In genomic region chr13:113211345-113211744, GRCm38 (mm10) we compare ENCODE assay signal across 23 mouse cellular contexts. TPM values are rescaled to one million over a fixed set of nuclear protein-coding genes. Genes with fewer than 3 reads are reported as not detected.
DNase-seq lines count a peak whose midpoint lies in the region; ATAC-seq lines count a peak whose summit lies in the region.
"Had no signal": no experiment of that assay in that cellular context is flagged by ENCODE, and none has a peak within 500 bp of the region (broad histone marks: within the 10 kb centered on the region; RNA-seq: fewer than 3 reads in every experiment).

No protein-coding gene starts in this region.

- no peak overlapping the region for H3K4me3 ChIP-seq in embryonic facial prominence, embryonic 13.5 days
- H3K4me3 ChIP-seq in embryonic facial prominence, embryonic 10.5 days, result no peak overlapping the region
- H3K4me3 ChIP-seq in liver, embryonic 11.5 days (ENCODE audit: low read depth, low read length), result no peak overlapping the region
- H3K4me3 ChIP-seq in liver, embryonic 12.5 days, result no peak overlapping the region
- no peak overlapping the region for H3K4me3 ChIP-seq in forebrain, embryonic 14.5 days (ENCODE audit: low read depth, low read length)
- no peak overlapping the region for H3K4me3 ChIP-seq in intestine, embryonic 15.5 days (replicated peaks)
- H3K4me3 ChIP-seq: forebrain, embryonic 15.5 days; liver, embryonic 13.5 days; midbrain, embryonic 10.5 days; myocyte had no signal

- H3K27me3 ChIP-seq in embryonic facial prominence, embryonic 13.5 days, result peaks cover 31% of the 10 kb centered on the region
- H3K27me3 ChIP-seq in embryonic facial prominence, embryonic 10.5 days (replicated peaks; ENCODE audit: low read depth, poor library complexity, severe bottlenecking), result peaks cover 19% of the 10 kb centered on the region
- peaks cover 10% of the 10 kb centered on the region for H3K27me3 ChIP-seq in liver, embryonic 11.5 days (replicated peaks; ENCODE audit: control insufficient read depth, insufficient read depth, low read length)
- H3K27me3 ChIP-seq in liver, embryonic 12.5 days (replicated peaks), result peaks cover 13% of the 10 kb centered on the region
- H3K27me3 ChIP-seq in forebrain, embryonic 14.5 days (replicated peaks; ENCODE audit: control insufficient read depth, insufficient read depth, low read length), result no peaks in the 10 kb centered on the region
- no peaks in the 10 kb centered on the region for H3K27me3 ChIP-seq in intestine, embryonic 15.5 days (replicated peaks)
- H3K27me3 ChIP-seq: forebrain, embryonic 15.5 days had no signal

- H3K9ac ChIP-seq in embryonic facial prominence, embryonic 13.5 days, result no peak overlapping the region
- no peak overlapping the region for H3K9ac ChIP-seq in liver, embryonic 11.5 days (ENCODE audit: low read depth, low read length)
- H3K9ac ChIP-seq in liver, embryonic 12.5 days, result no peak overlapping the region
- H3K9ac ChIP-seq in forebrain, embryonic 14.5 days (ENCODE audit: low read length), result no peak overlapping the region
- H3K9ac ChIP-seq in intestine, embryonic 15.5 days, result no peak overlapping the region
- H3K9ac ChIP-seq: forebrain, embryonic 15.5 days; liver, embryonic 13.5 days had no signal

- WGBS in embryonic facial prominence, embryonic 13.5 days, result 45% methylated on average over 15 of the region's 15 CpGs
- WGBS in embryonic facial prominence, embryonic 10.5 days, result 66% methylated on average over 15 of the region's 15 CpGs
- 45% methylated on average over 15 of the region's 15 CpGs for WGBS in liver, embryonic 11.5 days
- WGBS in liver, embryonic 12.5 days (ENCODE audit: insufficient replicate concordance), result 26% methylated on average over 15 of the region's 15 CpGs
- 61% methylated on average over 15 of the region's 15 CpGs for WGBS in forebrain, embryonic 14.5 days
- WGBS in intestine, embryonic 15.5 days, result 64% methylated on average over 15 of the region's 15 CpGs

- no peaks in the 10 kb centered on the region for H3K9me3 ChIP-seq in embryonic facial prominence, embryonic 13.5 days
- H3K9me3 ChIP-seq in embryonic facial prominence, embryonic 10.5 days, result no peaks in the 10 kb centered on the region
- H3K9me3 ChIP-seq in liver, embryonic 11.5 days (ENCODE audit: control insufficient read depth, low read length), result no peaks in the 10 kb centered on the region
- no peaks in the 10 kb centered on the region for H3K9me3 ChIP-seq in liver, embryonic 12.5 days (replicated peaks)
- no peaks in the 10 kb centered on the region for H3K9me3 ChIP-seq in forebrain, embryonic 14.5 days (replicated peaks; ENCODE audit: control insufficient read depth, low read length)
- no peaks in the 10 kb centered on the region for H3K9me3 ChIP-seq in intestine, embryonic 15.5 days
- H3K9me3 ChIP-seq: forebrain, embryonic 15.5 days; liver, embryonic 13.5 days; midbrain, embryonic 10.5 days had no signal

- H3K36me3 ChIP-seq in embryonic facial prominence, embryonic 13.5 days, result no peaks in the 10 kb centered on the region
- no peaks in the 10 kb centered on the region for H3K36me3 ChIP-seq in embryonic facial prominence, embryonic 10.5 days (replicated peaks)
- H3K36me3 ChIP-seq in liver, embryonic 11.5 days (ENCODE audit: control insufficient read depth, insufficient read depth, low read length), result no peaks in the 10 kb centered on the region
- H3K36me3 ChIP-seq in liver, embryonic 12.5 days, result no peaks in the 10 kb centered on the region
- H3K36me3 ChIP-seq in forebrain, embryonic 14.5 days (ENCODE audit: control insufficient read depth, insufficient read depth, low read length), result no peaks in the 10 kb centered on the region
- H3K36me3 ChIP-seq in intestine, embryonic 15.5 days, result no peaks in the 10 kb centered on the region
- H3K36me3 ChIP-seq: forebrain, embryonic 15.5 days; liver, embryonic 13.5 days; midbrain, embryonic 10.5 days had no signal

- H3K4me1 ChIP-seq in embryonic facial prominence, embryonic 13.5 days, result peaks cover 5% of the 10 kb centered on the region
- peaks cover 9% of the 10 kb centered on the region for H3K4me1 ChIP-seq in embryonic facial prominence, embryonic 10.5 days
- peaks cover 2% of the 10 kb centered on the region; the same call in 1 of the 2 replicates for H3K4me1 ChIP-seq in liver, embryonic 11.5 days (replicated peaks; ENCODE audit: control insufficient read depth, insufficient read depth, low read length)
- peaks cover 21% of the 10 kb centered on the region; the same call in 1 of the 2 replicates for H3K4me1 ChIP-seq in liver, embryonic 12.5 days
- H3K4me1 ChIP-seq in forebrain, embryonic 14.5 days (ENCODE audit: control insufficient read depth, insufficient read depth, low read length), result no peaks in the 10 kb centered on the region
- H3K4me1 ChIP-seq in intestine, embryonic 15.5 days (replicated peaks), result peaks cover 6% of the 10 kb centered on the region; the same call in 1 of the 2 replicates
- H3K4me1 ChIP-seq: forebrain, embryonic 15.5 days had no signal

- peak overlapping the region; percentile 14; the same call in 1 of the 2 replicates for H3K4me2 ChIP-seq in embryonic facial prominence, embryonic 13.5 days
- H3K4me2 ChIP-seq in liver, embryonic 11.5 days, result peak overlapping the region; percentile 22
- no peak overlapping the region for H3K4me2 ChIP-seq in liver, embryonic 12.5 days
- no peak overlapping the region for H3K4me2 ChIP-seq in forebrain, embryonic 14.5 days (ENCODE audit: low read length)
- no peak overlapping the region for H3K4me2 ChIP-seq in intestine, embryonic 15.5 days (replicated peaks)
- H3K4me2 ChIP-seq: forebrain, embryonic 15.5 days; liver, embryonic 13.5 days had no signal

- no peak for ATAC-seq in embryonic facial prominence, embryonic 13.5 days (ENCODE audit: insufficient number of reproducible peaks, insufficient read depth, low FRiP score, low TSS enrichment, low read depth)
- ATAC-seq in liver, embryonic 11.5 days (replicated peaks; ENCODE audit: low FRiP score), result no peak
- no peak for ATAC-seq in liver, embryonic 12.5 days
- ATAC-seq in activated CD4-positive, CD25-positive, alpha-beta regulatory T cell, adult 4 months, result peak; percentile 69
- peak; percentile 42 for ATAC-seq in megakaryocyte progenitor cell, adult 5-6 weeks (replicated peaks; ENCODE audit: poor library complexity)
- no peak for ATAC-seq in forebrain, embryonic 14.5 days
- ATAC-seq in intestine, embryonic 15.5 days, result no peak
- ATAC-seq: forebrain, embryonic 15.5 days; intestine, embryonic 16.5 days had no signal

- H3K27ac ChIP-seq in embryonic facial prominence, embryonic 13.5 days, result no peak overlapping the region
- no peak overlapping the region for H3K27ac ChIP-seq in embryonic facial prominence, embryonic 10.5 days (replicated peaks)
- no peak overlapping the region for H3K27ac ChIP-seq in liver, embryonic 11.5 days (ENCODE audit: low read depth, low read length)
- H3K27ac ChIP-seq in liver, embryonic 12.5 days, result no peak overlapping the region
- H3K27ac ChIP-seq in forebrain, embryonic 14.5 days (ENCODE audit: low read depth, low read length), result no peak overlapping the region
- no peak overlapping the region for H3K27ac ChIP-seq in intestine, embryonic 15.5 days
- H3K27ac ChIP-seq: forebrain, embryonic 15.5 days; liver, embryonic 13.5 days; midbrain, embryonic 10.5 days had no signal

- DNase-seq in embryonic facial prominence, embryonic 10.5 days (ENCODE audit: low spot score), result no peak
- DNase-seq in liver, embryonic 11.5 days (ENCODE audit: low spot score), result no peak
- no peak for DNase-seq in forebrain, embryonic 14.5 days (ENCODE audit: low spot score)
- DNase-seq: adrenal gland, adult 2 months; cerebellum, adult 11-12 months; heart, postnatal 36 days; kidney, postnatal 14 days; layer of hippocampus, adult 9-11 months; liver, embryonic 13.5 days; lung, postnatal 14 days; right cerebral cortex, adult 18-20 months had no signal

RNA-seq across cellular contexts. Expression of gene Esm1, which starts 1.9 kb away (rescaled TPM):
- 2.6 and 3.7 TPM in 2 replicates for polyA plus RNA-seq in embryonic facial prominence, embryonic 13.5 days (2015; fragmentation: Nextera tagmentation; extraction: Ambion mirVana)
- polyA plus RNA-seq in embryonic facial prominence, embryonic 10.5 days (2016; fragmentation: Nextera tagmentation; extraction: Ambion mirVana), result 2.5 and 2.6 TPM in 2 replicates
- polyA plus RNA-seq in liver, embryonic 11.5 days (2014; fragmentation: Nextera tagmentation; extraction: Ambion mirVana), result 3.3 and 3.7 TPM in 2 replicates
- 1.6 and 1.8 TPM in 2 replicates for polyA plus RNA-seq in liver, embryonic 12.5 days (2016; fragmentation: Nextera tagmentation; extraction: Ambion mirVana)
- polyA plus RNA-seq in activated CD4-positive, CD25-positive, alpha-beta regulatory T cell, adult 4 months (2017; shearing (Covaris generic)), result not detected
- total RNA-seq in megakaryocyte progenitor cell, adult 5-6 weeks (2015), result 0.27 TPM in 1 of 2 replicates, not detected in the other
- not detected in 2 replicates for total RNA-seq in megakaryocyte progenitor cell, adult 5-6 weeks (2017)
- 0.96 and 1.0 TPM in 2 replicates for polyA plus RNA-seq in forebrain, embryonic 14.5 days (2014; fragmentation: Nextera tagmentation; extraction: Ambion mirVana)
- 4.2 and 4.5 TPM in 2 replicates for polyA plus RNA-seq in intestine, embryonic 15.5 days (2015; fragmentation: Nextera tagmentation; extraction: Ambion mirVana)
- polyA plus RNA-seq: myocyte had no signal

RNA-seq across cellular contexts. Expression of gene Gzmk, which starts 14.4 kb away (rescaled TPM):
- not detected in 2 replicates for polyA plus RNA-seq in embryonic facial prominence, embryonic 13.5 days (2015; fragmentation: Nextera tagmentation; extraction: Ambion mirVana)
- not detected in 2 replicates for polyA plus RNA-seq in embryonic facial prominence, embryonic 10.5 days (2016; fragmentation: Nextera tagmentation; extraction: Ambion mirVana)
- not detected in 2 replicates for polyA plus RNA-seq in liver, embryonic 11.5 days (2014; fragmentation: Nextera tagmentation; extraction: Ambion mirVana)
- polyA plus RNA-seq in liver, embryonic 12.5 days (2016; fragmentation: Nextera tagmentation; extraction: Ambion mirVana), result not detected in 2 replicates
- polyA plus RNA-seq in activated CD4-positive, CD25-positive, alpha-beta regulatory T cell, adult 4 months (2017; shearing (Covaris generic)), result 1 to 10 TPM; 1.2 TPM
- not detected in 2 replicates for total RNA-seq in megakaryocyte progenitor cell, adult 5-6 weeks (2015)
- total RNA-seq in megakaryocyte progenitor cell, adult 5-6 weeks (2017), result not detected in 2 replicates
- not detected in 2 replicates for polyA plus RNA-seq in forebrain, embryonic 14.5 days (2014; fragmentation: Nextera tagmentation; extraction: Ambion mirVana)
- polyA plus RNA-seq in intestine, embryonic 15.5 days (2015; fragmentation: Nextera tagmentation; extraction: Ambion mirVana), result not detected in 2 replicates
- total RNA-seq: adrenal gland, adult 2 months; gastrocnemius, adult 18-20 months; heart, postnatal 36 days had no signal
- polyA plus RNA-seq: adrenal gland, adult 2 months; brain, embryonic 14.5 days; intestine, embryonic 16.5 days; liver, embryonic 13.5 days; midbrain, embryonic 10.5 days; myocyte; stomach, embryonic 16.5 days had no signal

Comparison
In these comparisons a context has a peak if more than half of its experiments do, and no peak if none do; other contexts are left out.
1. H3K4me2 ChIP-seq: peak in embryonic facial prominence, embryonic 13.5 days (single experiment) and liver, embryonic 11.5 days (single experiment); none in liver, embryonic 12.5 days (single experiment), forebrain, embryonic 14.5 days (single experiment) and intestine, embryonic 15.5 days (single experiment).
2. ATAC-seq: peak in activated CD4-positive, CD25-positive, alpha-beta regulatory T cell, adult 4 months (single experiment) and megakaryocyte progenitor cell, adult 5-6 weeks (single experiment); none in embryonic facial prominence, embryonic 13.5 days (single experiment), liver, embryonic 11.5 days (single experiment), liver, embryonic 12.5 days (single experiment), forebrain, embryonic 14.5 days (single experiment) and intestine, embryonic 15.5 days (single experiment).